Mouse (Mus musculus): ENCODE results near the gene Pakap.

The Pakap gene

GRCm38 (mm10) chr4:57715849-57716248, 147.9 kb downstream of the Pakap start:
- DNase-seq (ENCODE audit: low read depth, low spot score), result no peak

DNA sequence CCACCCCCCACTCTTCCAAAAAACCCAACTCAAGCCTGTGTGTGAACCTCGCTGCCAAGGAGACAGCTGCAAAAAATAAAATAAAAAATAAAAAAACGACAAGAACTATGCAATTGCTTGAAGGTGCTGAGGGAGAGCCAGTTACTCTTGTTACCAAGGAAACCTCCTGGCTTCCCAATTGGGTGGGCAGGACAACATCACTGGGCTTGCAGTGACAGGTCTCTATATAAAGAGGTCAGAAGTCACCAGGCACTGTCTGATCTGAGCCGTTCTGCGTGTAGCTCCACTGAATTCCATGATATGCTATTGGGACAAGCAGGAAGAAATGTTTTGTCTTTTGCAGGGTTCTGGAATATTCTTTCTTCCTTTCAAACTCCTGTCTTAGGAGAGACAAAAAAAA, 148.8 kb downstream of the Pakap start:
- DNase-seq (ENCODE audit: low read depth, low spot score), result no peak

DNA sequence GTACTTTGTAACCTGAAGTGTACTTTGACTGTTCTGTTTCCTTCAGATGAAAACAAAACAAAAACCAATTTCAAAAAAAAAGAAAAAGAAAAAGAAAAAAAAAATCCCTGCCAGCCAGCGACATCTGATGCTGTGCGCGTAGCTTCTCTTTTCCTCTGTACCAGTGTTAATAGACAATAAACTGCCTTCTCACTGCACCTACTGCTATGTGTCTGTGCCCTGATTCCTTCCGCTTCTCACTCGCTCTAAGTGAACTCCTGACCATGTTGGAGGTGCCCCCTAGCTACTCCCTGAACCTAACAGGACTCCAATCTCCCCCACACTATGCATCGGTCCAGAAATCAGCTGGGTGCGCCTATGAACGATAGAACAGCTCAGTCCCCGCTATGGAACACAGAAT, 149.4 kb downstream of the Pakap start, which contains the start of gene Akap2:
TSS of gene Akap2 (plus strand) at position 304 of the 400 bp plus-strand sequence.
- DNase-seq (ENCODE audit: low read depth, low spot score), result no peak

GRCm38 (mm10) chr4:57719370-57719769, 151.4 kb downstream of the Pakap start:
- no peak for DNase-seq (ENCODE audit: low read depth, low spot score)

GRCm38 (mm10) chr4:57720869-57721361, 152.9 kb downstream of the Pakap start:
- DNase-seq (ENCODE audit: low read depth, low spot score), result peak; percentile 10

DNA sequence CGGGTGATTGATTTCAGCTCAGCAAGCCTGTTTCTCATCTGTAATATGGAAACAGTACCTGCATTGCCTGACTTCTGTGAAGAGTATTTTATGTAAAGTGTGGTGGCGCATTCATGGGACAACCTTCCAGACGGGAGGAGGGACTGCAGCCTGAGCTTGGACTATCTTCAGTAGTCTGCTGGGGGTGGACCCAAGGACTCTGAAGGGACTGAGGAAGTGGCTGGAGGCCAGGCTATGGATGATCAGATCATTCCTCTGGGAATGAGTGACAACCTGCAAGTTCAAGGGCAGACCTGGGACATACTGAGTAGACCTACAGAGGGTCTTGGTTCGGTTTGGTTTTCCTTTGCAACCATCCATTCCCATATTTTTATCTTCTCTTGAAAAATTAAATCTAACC, 154.3 kb downstream of the Pakap start:
- DNase-seq (ENCODE audit: low read depth, low spot score), result no peak

DNA sequence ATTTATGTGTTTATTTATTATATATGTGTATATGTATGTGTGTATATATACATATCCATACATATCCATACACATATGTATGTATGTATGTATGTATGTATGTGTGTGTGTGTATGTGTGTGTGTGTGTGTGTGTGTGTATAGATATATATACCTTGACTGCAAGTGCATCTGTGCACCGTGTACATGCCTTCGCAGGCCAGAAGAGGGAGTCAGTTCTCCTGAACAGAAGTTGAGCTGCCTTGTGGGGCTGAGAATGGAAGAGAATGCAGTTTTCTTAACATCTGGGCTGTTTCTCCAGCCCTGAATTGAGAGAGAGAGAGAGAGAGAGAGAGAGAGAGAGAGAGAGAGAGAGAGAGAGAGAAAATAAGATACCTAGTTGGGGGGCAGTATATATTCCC, 155.7 kb downstream of the Pakap start:
- DNase-seq (ENCODE audit: low read depth, low spot score), result peak; percentile 45

DNA sequence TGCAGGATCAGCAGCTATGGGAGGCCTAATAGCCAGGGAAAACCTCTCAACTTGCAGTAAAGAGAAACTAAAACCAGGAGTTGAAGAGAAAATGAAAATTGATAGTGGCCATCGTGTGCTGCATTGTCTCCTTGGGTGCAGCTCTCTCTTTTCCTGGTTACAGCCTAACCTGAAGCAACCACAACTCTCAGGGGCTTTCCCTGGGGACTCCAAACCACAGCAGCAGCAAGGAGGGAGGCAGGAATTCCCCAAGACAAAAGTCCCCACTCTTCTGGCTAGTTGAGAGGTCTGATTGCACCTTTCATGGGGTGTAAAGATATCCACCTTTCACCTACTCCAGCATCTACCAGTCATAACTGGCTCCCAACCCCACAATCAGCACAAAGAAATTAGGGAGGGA, 157.6 kb downstream of the Pakap start:
- DNase-seq (ENCODE audit: low read depth, low spot score), result peak; percentile 57

DNA sequence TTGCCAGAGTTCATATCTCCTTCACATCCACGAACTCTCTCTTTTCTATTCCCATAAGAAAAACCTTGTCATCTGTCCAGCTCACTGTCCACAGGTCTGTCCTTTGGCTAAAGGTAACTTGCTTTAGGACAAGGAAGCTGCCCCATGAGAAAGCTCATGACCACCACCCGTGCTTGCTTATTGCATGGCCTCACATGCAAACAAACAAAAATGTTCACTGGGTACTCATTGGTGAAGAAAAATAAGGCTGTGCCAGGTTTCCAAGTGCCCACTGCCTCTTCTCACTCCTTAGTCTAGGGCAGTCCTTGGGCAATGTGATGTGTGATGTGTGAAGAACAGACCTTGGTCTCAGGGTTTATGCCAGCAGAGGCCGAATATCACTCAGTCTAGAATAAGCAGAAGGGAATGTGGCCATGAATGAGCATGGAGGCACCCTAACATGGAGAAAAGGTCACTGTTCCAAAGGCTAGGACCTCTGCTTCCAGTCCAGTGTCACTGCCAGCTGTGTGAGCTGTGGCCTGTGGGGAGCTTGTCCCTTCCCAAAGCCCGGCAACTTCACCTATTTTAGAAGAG, 160.7 kb downstream of the Pakap start:
- no peak for DNase-seq (ENCODE audit: low read depth, low spot score)

DNA sequence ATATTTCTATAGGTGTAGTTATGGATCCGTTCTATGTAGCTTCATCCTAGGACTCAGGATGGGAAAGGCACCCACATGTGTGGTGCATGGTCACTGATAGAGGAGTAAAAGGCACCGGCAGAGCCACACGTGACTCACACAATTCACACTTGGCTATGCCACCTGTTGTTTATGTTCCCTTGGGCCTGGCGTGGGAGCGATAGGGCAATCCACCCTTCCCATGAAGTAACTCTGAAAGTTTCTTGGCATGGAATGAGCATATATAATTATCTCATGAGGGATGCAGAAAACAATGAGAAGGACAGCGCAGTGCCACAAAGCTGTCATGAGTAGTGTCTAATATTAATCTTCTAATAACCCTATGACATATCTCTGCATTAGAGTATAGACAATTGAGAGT, 162.1 kb downstream of the Pakap start:
- no peak for DNase-seq (ENCODE audit: low read depth, low spot score)

GRCm38 (mm10) chr4:57730801-57731598, 163.0 kb downstream of the Pakap start:
- peak; percentile 65 for DNase-seq (ENCODE audit: low read depth, low spot score)

DNA sequence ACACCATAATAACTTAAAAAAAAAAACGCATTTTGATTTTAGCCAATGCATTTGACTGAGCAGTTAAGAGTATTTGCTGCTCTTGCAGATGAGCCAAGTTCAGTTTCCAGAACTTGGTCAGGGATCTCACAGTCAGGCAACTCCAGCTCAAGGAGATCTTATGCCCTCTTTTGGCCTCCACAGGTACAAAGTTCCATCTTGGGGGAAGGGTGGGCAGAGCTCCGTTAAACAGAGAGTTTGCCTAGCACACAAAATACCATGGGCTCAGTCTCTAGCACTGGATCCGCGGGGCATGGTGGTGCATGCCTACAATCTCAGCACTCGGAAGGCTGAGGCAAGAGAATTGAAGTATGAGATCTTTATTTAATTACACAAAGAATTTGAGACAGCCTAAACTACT, 164.4 kb downstream of the Pakap start:
- no peak for DNase-seq (ENCODE audit: low read depth, low spot score)

DNA sequence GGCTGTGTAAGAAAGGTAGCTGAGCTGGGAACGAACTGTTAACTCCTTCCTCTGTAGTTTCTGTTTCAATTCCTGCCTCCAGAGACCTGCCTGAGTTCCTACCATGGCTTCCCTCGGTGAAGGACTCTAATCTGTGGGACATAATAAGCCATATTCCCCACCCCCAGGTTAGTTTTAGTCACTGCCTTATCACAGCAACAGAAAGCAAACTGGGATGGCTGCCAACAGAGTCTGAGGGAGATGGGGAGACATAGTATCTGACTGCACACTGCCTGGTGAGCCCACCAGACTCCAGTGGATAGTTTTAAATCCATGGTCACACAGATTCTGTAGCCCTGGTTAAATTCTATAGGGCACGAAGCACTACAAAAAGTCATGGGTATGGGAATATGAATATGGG, 165.5 kb downstream of the Pakap start:
- no peak for DNase-seq (ENCODE audit: low read depth, low spot score)

DNA sequence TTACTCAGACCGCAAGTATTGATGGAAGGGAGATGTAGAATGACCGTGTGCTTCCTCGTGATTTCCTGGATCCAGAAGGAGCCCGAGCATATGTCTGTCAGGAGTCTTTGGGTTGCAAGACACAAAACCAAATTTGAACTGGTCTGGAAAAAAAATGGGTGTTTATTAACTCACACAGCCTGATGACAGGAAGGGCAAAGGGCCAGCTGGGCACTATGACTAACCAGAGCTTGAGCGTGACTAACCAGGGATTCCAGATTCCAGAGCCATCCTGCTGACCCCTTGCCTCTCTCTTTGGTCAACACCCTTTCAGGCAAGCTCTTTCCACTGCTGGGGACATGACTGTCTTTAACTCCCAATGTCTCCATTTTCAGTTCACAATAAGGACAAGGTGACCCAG, 167.4 kb downstream of the Pakap start:
- no peak for DNase-seq (ENCODE audit: low read depth, low spot score)

DNA sequence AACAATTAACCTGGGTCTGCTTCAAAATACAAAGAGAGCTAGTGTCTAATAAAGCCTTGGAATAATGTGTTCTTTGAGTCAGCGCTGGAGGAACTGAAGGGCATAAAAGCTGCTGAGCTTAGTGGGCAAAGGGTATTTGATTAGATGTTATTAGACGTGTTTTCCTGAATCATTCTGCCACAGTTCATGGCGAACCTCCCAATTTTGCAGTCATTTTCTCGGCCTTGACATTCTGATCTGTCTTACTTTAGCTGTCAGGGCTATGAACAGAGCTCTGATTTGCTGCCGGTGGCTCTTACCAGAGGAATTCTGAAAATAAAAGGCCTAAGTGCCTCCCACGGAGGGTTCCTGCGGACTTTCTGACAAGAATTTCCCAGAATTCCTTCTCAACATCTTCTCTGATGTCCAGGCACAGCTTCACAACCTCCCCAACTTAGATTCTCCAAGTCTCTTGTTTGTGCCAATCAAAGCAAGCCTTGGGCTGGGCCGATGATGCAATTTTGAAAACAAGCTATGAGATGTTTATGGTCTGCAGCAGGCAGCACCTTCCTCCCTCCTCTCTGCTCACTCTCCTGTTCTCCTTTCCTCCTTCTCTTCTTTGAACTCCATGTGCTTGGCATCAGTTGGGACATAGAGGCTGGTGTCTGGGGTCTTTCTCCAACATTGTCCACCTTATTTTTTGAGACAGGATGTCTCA, 171.0 kb downstream of the Pakap start:
- no peak for DNase-seq (ENCODE audit: low read depth, low spot score)

GRCm38 (mm10) chr4:57743325-57743929, 175.4 kb downstream of the Pakap start:
- no peak for DNase-seq (ENCODE audit: low read depth, low spot score)

DNA sequence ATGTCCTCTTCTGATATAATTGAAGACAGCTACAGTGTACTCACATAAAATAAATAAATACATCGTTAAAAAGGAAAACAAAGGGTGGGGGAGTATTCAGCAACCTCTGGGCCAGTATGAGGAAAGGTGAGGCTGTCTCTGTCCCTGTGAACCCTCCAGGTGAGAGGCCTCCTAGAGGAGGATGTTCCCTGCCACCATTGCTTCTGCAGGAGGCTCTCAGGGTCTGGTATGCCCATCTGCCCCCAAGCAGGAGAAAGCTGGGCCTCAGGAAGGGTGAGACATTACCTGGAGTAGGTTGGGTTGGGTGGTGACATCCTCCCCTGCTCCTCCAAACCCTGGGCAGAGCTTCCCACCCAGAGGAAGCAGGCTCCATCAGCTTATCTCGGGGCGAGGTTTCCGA, 182.7 kb downstream of the Pakap start:
- DNase-seq (ENCODE audit: low read depth, low spot score), result no peak

- no peak for DNase-seq (ENCODE audit: low read depth, low spot score)
These were observed 183.1 kb downstream of the Pakap start for GRCm38 (mm10) chr4:57751054-57751453.

- no peak for DNase-seq (ENCODE audit: low read depth, low spot score)
These were observed 183.6 kb downstream of the Pakap start for GRCm38 (mm10) chr4:57751566-57751965.

DNA sequence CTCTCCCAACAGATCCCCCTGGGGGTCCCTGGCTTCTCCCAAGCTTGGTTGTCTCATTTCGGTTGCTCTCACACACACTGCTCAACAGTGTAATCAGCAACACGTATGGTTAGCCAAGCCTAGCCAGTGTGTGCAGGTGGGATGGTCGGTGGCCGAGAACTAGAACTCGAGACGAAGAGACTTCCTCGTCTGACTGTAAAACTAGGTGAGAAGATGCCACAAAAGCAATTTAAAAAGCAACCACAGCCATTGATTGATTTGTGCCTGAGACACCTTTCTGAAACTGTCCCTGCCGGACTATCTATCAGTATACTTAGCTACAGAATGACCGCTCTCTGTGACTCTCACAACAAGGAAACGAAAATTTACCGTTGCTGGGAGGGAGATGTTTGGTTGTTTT, 187.1 kb downstream of the Pakap start:
- DNase-seq (ENCODE audit: low read depth, low spot score), result no peak

DNA sequence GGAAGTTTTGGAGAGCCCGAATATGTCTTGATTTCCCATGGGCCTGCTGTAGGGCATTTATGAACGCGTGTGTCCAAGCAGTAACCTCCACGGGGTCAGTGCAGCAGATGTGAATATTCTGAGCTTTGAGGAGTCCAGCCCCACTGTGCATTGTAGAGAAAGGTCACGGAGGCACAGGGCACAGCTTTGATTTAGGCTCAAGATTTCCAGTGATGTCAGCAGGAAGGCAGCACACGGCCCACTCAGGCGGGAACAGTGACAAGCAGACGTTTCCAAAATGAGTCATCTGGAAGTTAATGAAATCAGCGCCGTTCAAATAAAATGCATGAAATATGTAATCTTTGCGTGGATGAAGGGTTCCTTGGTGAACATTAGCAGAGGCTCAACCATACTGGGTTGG, 190.0 kb downstream of the Pakap start:
- peak; percentile 9 for DNase-seq (ENCODE audit: low read depth, low spot score)

DNA sequence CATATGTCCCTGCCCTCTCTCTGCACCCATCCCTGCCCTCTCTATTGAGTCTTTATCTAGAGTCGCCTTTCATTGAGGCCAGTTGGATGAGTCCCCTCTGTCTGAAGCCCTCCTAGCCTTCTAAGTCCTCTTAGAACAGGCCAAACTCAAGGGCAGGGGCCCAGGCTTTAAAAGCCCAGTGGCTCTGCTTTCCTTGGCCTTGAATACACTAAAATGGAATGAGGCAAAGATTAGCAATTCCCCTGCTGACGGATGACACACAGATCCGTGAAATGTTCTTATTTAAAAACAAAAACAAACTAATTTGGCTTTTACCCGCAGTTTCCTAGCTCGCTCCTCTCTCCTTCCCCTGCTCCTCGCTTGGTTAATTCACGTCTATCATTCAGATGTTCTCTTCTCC, 194.4 kb downstream of the Pakap start:
- no peak for DNase-seq (ENCODE audit: low read depth, low spot score)
